Mouse (Mus musculus): ENCODE measurements around the gene Gjc3. TPM values are rescaled to one million over a fixed set of nuclear protein-coding genes. Genes with fewer than 3 reads are reported as not detected.

Gene Gjc3
- total and polyA plus RNA-seq, 3 experiments: not detected

- Histone ChIP-seq H3K4me1 (ENCODE audit: control insufficient read depth in 1 of 2, insufficient read depth in 2 of 2) (peaks cover 0 to 9% of the 10 kb centered on the region in 2 experiments; a peak in 2 of 4 replicates), H3K4me3 (replicated peaks in 1 of 3; ENCODE audit: low read depth in 2 of 3, low read length in 2 of 3, poor library complexity in 1 of 3) (no peak overlapping the region), H3K27me3 (replicated peaks) (peaks cover 2% of the 10 kb centered on the region), H3K4me2 (ENCODE audit: insufficient read depth, low read depth, poor library complexity, severe bottlenecking) (no peak overlapping the region), H3K9ac (ENCODE audit: insufficient read depth, low read depth) (no peak overlapping the region), H3K79me2 (replicated peaks; ENCODE audit: control insufficient read depth, extremely low read depth, insufficient read depth, poor library complexity, severe bottlenecking) (no peaks in the 10 kb centered on the region), H3K9me3 (replicated peaks; ENCODE audit: low read length) (no peaks in the 10 kb centered on the region), H3K27ac (ENCODE audit: insufficient read depth, low read depth) (no peak overlapping the region), H3K36me3 (replicated peaks in 1 of 2; ENCODE audit: control insufficient read depth in 1 of 2, insufficient read depth in 1 of 2, low read length in 1 of 2) (no peaks in the 10 kb centered on the region)
- no peak for TF ChIP-seq HCFC1 (IDR thresholded peaks at IDR 0.05; ENCODE audit: low read depth, low read length)
- no peak for TF ChIP-seq ELF1 (IDR thresholded peaks at IDR 0.05; ENCODE audit: low read depth, low read length)
- no peak for TF ChIP-seq CHD1 (IDR thresholded peaks at IDR 0.05; ENCODE audit: low read depth, low read length)
- TF ChIP-seq SIN3A (IDR thresholded peaks at IDR 0.05; ENCODE audit: low read length): no peak
- dilution Hi-C loops (cut with MboI; ENCODE audit: extremely low pct_ligation_motif_present, extremely low pct_unique_long_range_greater_than_20kb, low sequenced_read_pairs) (no loop called here), in situ Hi-C loops (cut with MboI; ENCODE audit: low pct_ligation_motif_present, low pct_unique_long_range_greater_than_20kb, low sequenced_read_pairs) (no loop called here)
- DNase-seq (ENCODE audit: extremely low read depth): no peak
Measured at GRCm38 (mm10) chr5:137940948-137941347, 21.9 kb downstream of the Gjc3 start.

- dilution Hi-C loops (cut with MboI; ENCODE audit: extremely low pct_ligation_motif_present, extremely low pct_unique_long_range_greater_than_20kb, low sequenced_read_pairs): no loop called here
- no peak overlapping the region for H3K9ac ChIP-seq (ENCODE audit: insufficient read depth, low read depth)
- H3K36me3 ChIP-seq (replicated peaks in 1 of 2; ENCODE audit: control insufficient read depth in 1 of 2, insufficient read depth in 1 of 2, low read length in 1 of 2): no peaks in the 10 kb centered on the region
- in situ Hi-C loops (cut with MboI; ENCODE audit: low pct_ligation_motif_present, low pct_unique_long_range_greater_than_20kb, low sequenced_read_pairs): no loop called here
- peaks cover 0 to 9% of the 10 kb centered on the region in 2 experiments; a peak in 2 of 4 replicates for H3K4me1 ChIP-seq (ENCODE audit: control insufficient read depth in 1 of 2, insufficient read depth in 2 of 2)
- no peak overlapping the region for H3K27ac ChIP-seq (ENCODE audit: insufficient read depth, low read depth)
- TF ChIP-seq SMC3 (IDR thresholded peaks at IDR 0.05; ENCODE audit: low read depth, low read length): peak; percentile 58
- peak; percentile 44 for TF ChIP-seq RAD21 (IDR thresholded peaks at IDR 0.05; ENCODE audit: low read depth, low read length)
- no peak for TF ChIP-seq POLR2AphosphoS2 (IDR thresholded peaks at IDR 0.05; ENCODE audit: low read depth, low read length)
- TF ChIP-seq PAX5 (IDR thresholded peaks at IDR 0.05; ENCODE audit: low read length): no peak
- peak in 1 of 2 experiments; percentile 66; a peak in 3 of 4 replicates for TF ChIP-seq CTCF (conservative IDR thresholded peaks at IDR 0.05 in 1 of 2, IDR thresholded peaks at IDR 0.05 in 1 of 2; ENCODE audit: low read depth in 2 of 2, low read length in 2 of 2)
- TF ChIP-seq NRF1 (IDR thresholded peaks at IDR 0.05; ENCODE audit: low read depth, low read length): no peak
- TF ChIP-seq JUND (conservative IDR thresholded peaks at IDR 0.05; ENCODE audit: low read depth, low read length): no peak
- peak; percentile 17 for DNase-seq (ENCODE audit: extremely low read depth)
- no peak overlapping the region for H3K4me3 ChIP-seq (replicated peaks in 1 of 3; ENCODE audit: low read depth in 2 of 3, low read length in 2 of 3, poor library complexity in 1 of 3)
- no peaks in the 10 kb centered on the region for H3K27me3 ChIP-seq (replicated peaks)
- no peaks in the 10 kb centered on the region for H3K9me3 ChIP-seq (replicated peaks; ENCODE audit: low read length)
- no peaks in the 10 kb centered on the region for H3K79me2 ChIP-seq (replicated peaks; ENCODE audit: control insufficient read depth, extremely low read depth, insufficient read depth, poor library complexity, severe bottlenecking)
- H3K4me2 ChIP-seq (ENCODE audit: insufficient read depth, low read depth, poor library complexity, severe bottlenecking): no peak overlapping the region
Measured at GRCm38 (mm10) chr5:137937238-137937637, 25.7 kb downstream of the Gjc3 start.

- DNase-seq (ENCODE audit: extremely low read depth): no peak
- Histone ChIP-seq H3K36me3 (replicated peaks in 1 of 2; ENCODE audit: control insufficient read depth in 1 of 2, insufficient read depth in 1 of 2, low read length in 1 of 2) (no peaks in the 10 kb centered on the region), H3K4me3 (replicated peaks in 1 of 3; ENCODE audit: low read depth in 2 of 3, low read length in 2 of 3, poor library complexity in 1 of 3) (no peak overlapping the region), H3K9me3 (replicated peaks; ENCODE audit: low read length) (no peaks in the 10 kb centered on the region), H3K9ac (ENCODE audit: insufficient read depth, low read depth) (no peak overlapping the region), H3K27ac (ENCODE audit: insufficient read depth, low read depth) (no peak overlapping the region), H3K79me2 (replicated peaks; ENCODE audit: control insufficient read depth, extremely low read depth, insufficient read depth, poor library complexity, severe bottlenecking) (no peaks in the 10 kb centered on the region), H3K27me3 (replicated peaks) (no peaks in the 10 kb centered on the region), H3K4me1 (ENCODE audit: control insufficient read depth in 1 of 2, insufficient read depth in 2 of 2) (peaks cover 0 to 4% of the 10 kb centered on the region in 2 experiments; a peak in 2 of 4 replicates), H3K4me2 (ENCODE audit: insufficient read depth, low read depth, poor library complexity, severe bottlenecking) (no peak overlapping the region)
- TF ChIP-seq NELFE (IDR thresholded peaks at IDR 0.05; ENCODE audit: low read depth, low read length): no peak
- no peak for TF ChIP-seq MAX (IDR thresholded peaks at IDR 0.05; ENCODE audit: low read length)
- no peak for TF ChIP-seq TBP (conservative IDR thresholded peaks at IDR 0.05; ENCODE audit: low read depth, low read length)
- TF ChIP-seq ETS1 (conservative IDR thresholded peaks at IDR 0.05; ENCODE audit: low read depth, low read length): no peak
- no peak for TF ChIP-seq EP300 (IDR thresholded peaks at IDR 0.05; ENCODE audit: low read length)
- TF ChIP-seq SMC3 (IDR thresholded peaks at IDR 0.05; ENCODE audit: low read depth, low read length): no peak
- TF ChIP-seq ZC3H11A (IDR thresholded peaks at IDR 0.05; ENCODE audit: low read depth, low read length): no peak
- no peak for TF ChIP-seq IRF4 (IDR thresholded peaks at IDR 0.05; ENCODE audit: low read depth, low read length)
- no peak for TF ChIP-seq USF2 (conservative IDR thresholded peaks at IDR 0.05; ENCODE audit: low read depth, low read length)
- no peak for TF ChIP-seq RCOR1 (conservative IDR thresholded peaks at IDR 0.05; ENCODE audit: low read depth, low read length)
- TF ChIP-seq JUND (conservative IDR thresholded peaks at IDR 0.05; ENCODE audit: low read depth, low read length): no peak
- no peak for TF ChIP-seq UBTF (IDR thresholded peaks at IDR 0.05; ENCODE audit: low read depth, low read length)
- TF ChIP-seq POLR2A (IDR thresholded peaks at IDR 0.05; ENCODE audit: low read depth, low read length): no peak
- TF ChIP-seq TCF12 (IDR thresholded peaks at IDR 0.05; ENCODE audit: low read depth, low read length): no peak
- TF ChIP-seq ZMIZ1 (IDR thresholded peaks at IDR 0.05; ENCODE audit: low read depth, low read length): no peak
- TF ChIP-seq ZKSCAN1 (IDR thresholded peaks at IDR 0.05; ENCODE audit: borderline replicate concordance, low read depth, low read length): no peak
- no peak for TF ChIP-seq USF1 (IDR thresholded peaks at IDR 0.05; ENCODE audit: low read depth, low read length)
- TF ChIP-seq MXI1 (IDR thresholded peaks at IDR 0.05; ENCODE audit: low read depth, low read length): no peak
- TF ChIP-seq CTCF (conservative IDR thresholded peaks at IDR 0.05 in 1 of 2, IDR thresholded peaks at IDR 0.05 in 1 of 2; ENCODE audit: low read depth in 2 of 2, low read length in 2 of 2): no peak
- dilution Hi-C loops (cut with MboI; ENCODE audit: extremely low pct_ligation_motif_present, extremely low pct_unique_long_range_greater_than_20kb, low sequenced_read_pairs) (no loop called here), in situ Hi-C loops (cut with MboI; ENCODE audit: low pct_ligation_motif_present, low pct_unique_long_range_greater_than_20kb, low sequenced_read_pairs) (no loop called here)
Measured at GRCm38 (mm10) chr5:137936486-137936885, 26.4 kb downstream of the Gjc3 start.

Data from CH12.LX (cell line).